Mouse (Mus musculus): Measurements from ENCODE around the gene Pp2d1. TPM values are rescaled to one million over a fixed set of nuclear protein-coding genes. Genes with fewer than 3 reads are reported as not detected.
"Not testable (repeated sequence)": the region's sequence is repeated elsewhere in the genome, so short reads cannot be mapped to it uniquely, and the experiment has no call there.

Gene Pp2d1
- 0.31 and 0.48 TPM in 2 replicates for total RNA-seq (2012; rRNA removed)

DNA sequence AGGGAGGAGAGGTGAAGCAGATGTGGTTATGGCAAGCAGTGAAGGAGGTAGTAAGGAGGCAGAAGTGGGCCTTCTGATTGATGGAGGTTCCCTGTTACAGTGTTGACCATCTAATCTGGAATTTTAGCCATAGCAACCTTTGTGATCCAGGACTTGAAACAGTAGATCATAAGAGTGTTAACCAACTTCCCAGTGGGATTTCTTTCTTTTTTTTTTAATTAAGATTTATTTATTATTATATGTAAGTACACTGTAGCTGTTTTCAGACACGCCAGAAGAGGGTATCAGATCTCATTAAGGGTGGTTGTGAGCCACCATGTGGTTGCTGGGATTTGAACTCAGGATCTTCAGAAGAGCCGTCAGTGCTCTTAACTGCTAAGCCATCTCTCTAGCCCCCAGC, at the start of gene Pp2d1:
Gene Pp2d1 (minus strand): TSS at position 101 of the 400 bp plus-strand sequence.
- not testable (repeated sequence) for H3K4me3 ChIP-seq (ENCODE audit: insufficient read depth in 1 of 2, low read depth in 1 of 2, low read length in 2 of 2, poor library complexity in 1 of 2, severe bottlenecking in 1 of 2); H3K36me3 ChIP-seq (ENCODE audit: control insufficient read depth, insufficient read depth, low read length, poor library complexity, severe bottlenecking); H3K4me1 ChIP-seq (ENCODE audit: control insufficient read depth in 2 of 2, insufficient read depth in 2 of 2, low read length in 2 of 2, poor library complexity in 1 of 2); H3K27ac ChIP-seq (ENCODE audit: insufficient read depth, low read depth, low read length, poor library complexity, severe bottlenecking); H3K9me3 ChIP-seq (ENCODE audit: control insufficient read depth, insufficient read depth, low read depth, low read length); H3K9ac ChIP-seq (ENCODE audit: insufficient read depth, low read depth, low read length, poor library complexity, severe bottlenecking); DNase-seq (ENCODE audit: low read depth, low spot score)
- in situ Hi-C loops (cut with MboI; ENCODE audit: low sequenced_read_pairs in 2 of 2, unreplicated experiment in 2 of 2): loop anchor here in 1 of 2 experiments (25.0 kb wide), 1 partner anchor 298 kb away; the partner anchor contains the start of gene Sult1c2

DNA sequence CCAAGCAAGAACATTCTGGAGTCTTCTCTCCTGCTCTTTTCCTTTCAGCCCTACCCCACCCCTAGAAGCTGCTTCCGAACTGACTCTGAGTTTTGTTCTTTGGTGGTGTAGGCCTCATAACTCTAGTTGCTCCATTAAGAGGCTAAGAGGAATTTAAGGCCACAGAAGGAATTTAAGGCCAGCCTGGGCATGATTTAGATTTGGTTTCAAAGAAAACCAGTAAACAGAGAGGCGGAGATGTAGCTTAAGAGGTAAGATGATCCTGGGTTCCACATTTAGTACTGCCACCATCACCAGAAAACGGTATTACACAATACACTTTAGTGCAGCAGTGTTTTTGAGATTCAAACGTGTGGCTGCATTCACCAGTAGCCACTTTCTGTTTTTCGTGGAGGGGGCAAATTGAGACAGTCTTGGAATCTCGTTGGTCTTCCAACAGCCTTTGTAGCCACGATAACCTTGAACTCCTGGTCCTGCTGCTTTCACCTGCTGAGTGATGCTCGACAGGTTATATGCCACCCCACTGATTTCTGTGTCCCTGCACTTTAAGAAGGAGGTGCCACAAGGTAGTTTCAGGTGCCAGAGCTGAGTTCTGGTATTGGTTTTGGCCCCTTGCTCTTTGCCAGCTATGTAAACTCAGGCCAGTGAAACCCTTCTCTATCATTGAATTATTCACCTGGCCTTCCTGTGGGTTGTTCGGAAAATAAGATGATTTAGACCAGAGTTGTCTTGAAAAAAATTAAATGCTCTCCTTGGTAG, 49.0 kb upstream of the Pp2d1 start:
- Histone ChIP-seq H3K9ac (ENCODE audit: insufficient read depth, low read depth, low read length, poor library complexity, severe bottlenecking) (no peak overlapping the region; the same call in 1 of the 2 replicates), H3K4me1 (ENCODE audit: control insufficient read depth in 2 of 2, insufficient read depth in 2 of 2, low read length in 2 of 2, poor library complexity in 1 of 2) (peaks cover 18 to 22% of the 10 kb centered on the region in 2 experiments; a peak in 3 of 4 replicates), H3K27ac (ENCODE audit: insufficient read depth, low read depth, low read length, poor library complexity, severe bottlenecking) (no peak overlapping the region; the same call in 1 of the 2 replicates), H3K9me3 (ENCODE audit: control insufficient read depth, insufficient read depth, low read depth, low read length) (no peaks in the 10 kb centered on the region), H3K36me3 (ENCODE audit: control insufficient read depth, insufficient read depth, low read length, poor library complexity, severe bottlenecking) (no peaks in the 10 kb centered on the region), H3K4me3 (ENCODE audit: insufficient read depth in 1 of 2, low read depth in 1 of 2, low read length in 2 of 2, poor library complexity in 1 of 2, severe bottlenecking in 1 of 2) (no peak overlapping the region)
- DNase-seq (ENCODE audit: low read depth, low spot score): no peak
- in situ Hi-C loops (cut with MboI; ENCODE audit: low sequenced_read_pairs in 2 of 2, unreplicated experiment in 2 of 2): no loop called here
- TF ChIP-seq CHD2 (IDR thresholded peaks at IDR 0.05; ENCODE audit: low read depth, low read length) (no peak), ZNF384 (IDR thresholded peaks at IDR 0.05; ENCODE audit: low read depth, low read length) (no peak), ZC3H11A (IDR thresholded peaks at IDR 0.05; ENCODE audit: borderline replicate concordance, low read depth, low read length) (no peak), MAFK (IDR thresholded peaks at IDR 0.05; ENCODE audit: insufficient read depth, low read depth, low read length) (no peak), HCFC1 (IDR thresholded peaks at IDR 0.05; ENCODE audit: borderline replicate concordance, insufficient read depth, low read length) (no peak)

DNA sequence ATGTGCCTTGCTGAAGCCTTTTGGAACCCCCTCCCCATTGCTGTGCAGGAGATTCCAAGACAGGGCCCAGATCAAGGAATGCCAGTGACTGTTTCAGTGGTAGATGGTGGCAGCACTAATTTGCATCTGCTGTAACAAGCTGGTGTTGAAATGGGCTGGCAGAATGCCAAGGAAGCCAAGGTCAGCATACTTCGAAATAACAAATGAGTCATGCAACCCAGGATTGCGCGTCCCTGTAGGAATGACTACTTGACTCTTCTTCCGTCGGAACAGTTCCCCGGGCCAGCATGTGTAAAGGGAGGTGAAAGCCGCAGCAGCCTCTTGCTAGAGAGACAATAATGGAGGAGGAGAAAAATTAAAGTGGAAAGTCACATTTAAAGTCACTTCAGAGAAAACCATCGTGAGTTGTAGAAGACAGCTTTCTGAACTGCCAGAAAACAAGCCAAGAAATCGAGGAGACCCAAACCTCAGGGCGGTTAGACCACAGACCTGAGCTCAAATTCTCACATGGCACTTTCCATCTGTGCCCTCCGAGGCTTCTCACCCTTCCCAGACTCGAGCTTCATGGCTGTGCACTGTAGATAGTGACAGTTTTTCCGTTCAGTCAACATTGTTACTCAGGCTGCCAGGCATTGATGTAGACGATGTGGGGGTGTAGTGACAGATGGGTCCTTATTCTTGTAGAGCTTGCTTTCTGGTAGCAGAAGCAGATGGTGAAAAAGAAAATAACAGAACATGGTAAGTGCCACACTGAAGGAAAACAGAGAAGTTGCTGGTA, 48.0 kb upstream of the Pp2d1 start:
- DNase-seq (ENCODE audit: low read depth, low spot score): no peak
- TF ChIP-seq MAFK (IDR thresholded peaks at IDR 0.05; ENCODE audit: insufficient read depth, low read depth, low read length) (no peak), ZC3H11A (IDR thresholded peaks at IDR 0.05; ENCODE audit: borderline replicate concordance, low read depth, low read length) (no peak), CHD2 (IDR thresholded peaks at IDR 0.05; ENCODE audit: low read depth, low read length) (no peak), ZNF384 (IDR thresholded peaks at IDR 0.05; ENCODE audit: low read depth, low read length) (no peak), HCFC1 (IDR thresholded peaks at IDR 0.05; ENCODE audit: borderline replicate concordance, insufficient read depth, low read length) (no peak)
- Histone ChIP-seq H3K4me3 (ENCODE audit: insufficient read depth in 1 of 2, low read depth in 1 of 2, low read length in 2 of 2, poor library complexity in 1 of 2, severe bottlenecking in 1 of 2) (peak overlapping the region in 1 of 2 experiments; percentile 8; a peak in 1 of 4 replicates), H3K9ac (ENCODE audit: insufficient read depth, low read depth, low read length, poor library complexity, severe bottlenecking) (0 out of 2 replicates have a peak overlapping the region, but pooled peaks have one; percentile 15), H3K4me1 (ENCODE audit: control insufficient read depth in 2 of 2, insufficient read depth in 2 of 2, low read length in 2 of 2, poor library complexity in 1 of 2) (peaks cover 22 to 24% of the 10 kb centered on the region in 2 experiments; a peak in 3 of 4 replicates), H3K9me3 (ENCODE audit: control insufficient read depth, insufficient read depth, low read depth, low read length) (no peaks in the 10 kb centered on the region), H3K27ac (ENCODE audit: insufficient read depth, low read depth, low read length, poor library complexity, severe bottlenecking) (no peak overlapping the region; the same call in 1 of the 2 replicates), H3K36me3 (ENCODE audit: control insufficient read depth, insufficient read depth, low read length, poor library complexity, severe bottlenecking) (no peaks in the 10 kb centered on the region)
- in situ Hi-C loops (cut with MboI; ENCODE audit: low sequenced_read_pairs in 2 of 2, unreplicated experiment in 2 of 2): no loop called here

DNA sequence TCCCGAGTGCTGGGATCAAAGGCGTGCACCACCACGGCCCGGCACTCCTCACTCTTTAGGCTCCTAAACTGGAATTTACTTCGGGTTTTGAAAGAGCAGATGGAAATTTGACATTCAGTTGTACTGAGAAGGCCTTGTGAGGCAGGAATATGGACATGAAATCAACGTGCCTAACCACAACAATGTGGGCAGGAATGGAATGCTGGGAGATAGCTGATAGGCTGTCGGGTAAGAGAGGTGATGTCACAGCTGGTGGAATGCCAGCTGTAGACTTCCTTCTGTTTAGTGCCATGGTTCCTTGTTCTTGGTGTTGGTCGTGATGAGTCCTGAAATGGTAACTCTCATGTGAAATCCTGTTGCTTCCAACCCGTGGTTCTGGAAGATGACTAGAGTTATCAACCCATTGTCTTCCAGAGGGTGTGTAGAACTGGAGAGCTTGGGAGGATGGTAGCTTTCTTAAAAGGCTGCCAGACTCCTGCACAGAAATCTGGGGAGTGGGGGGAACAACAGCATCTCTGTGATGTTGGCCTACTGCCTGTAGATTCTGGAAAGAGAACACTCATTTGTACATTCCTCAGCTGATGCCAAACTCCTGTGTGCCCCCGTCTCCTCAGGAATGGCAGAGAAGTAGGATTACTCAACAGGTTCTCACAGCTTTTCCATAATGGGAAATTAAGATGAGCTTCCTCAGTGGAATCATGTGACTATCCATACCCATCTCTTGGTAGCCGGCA, 44.8 kb upstream of the Pp2d1 start:
- no peak overlapping the region; the same call in 1 of the 2 replicates for H3K27ac ChIP-seq (ENCODE audit: insufficient read depth, low read depth, low read length, poor library complexity, severe bottlenecking)

More for the DNA sequence above, 44.8 kb upstream of the Pp2d1 start:
- Histone ChIP-seq H3K4me3 (ENCODE audit: insufficient read depth in 1 of 2, low read depth in 1 of 2, low read length in 2 of 2, poor library complexity in 1 of 2, severe bottlenecking in 1 of 2) (no peak overlapping the region), H3K4me1 (ENCODE audit: control insufficient read depth in 2 of 2, insufficient read depth in 2 of 2, low read length in 2 of 2, poor library complexity in 1 of 2) (peaks cover 22 to 26% of the 10 kb centered on the region in 2 experiments; a peak in 3 of 4 replicates), H3K36me3 (ENCODE audit: control insufficient read depth, insufficient read depth, low read length, poor library complexity, severe bottlenecking) (no peaks in the 10 kb centered on the region), H3K9me3 (ENCODE audit: control insufficient read depth, insufficient read depth, low read depth, low read length) (no peaks in the 10 kb centered on the region), H3K9ac (ENCODE audit: insufficient read depth, low read depth, low read length, poor library complexity, severe bottlenecking) (no peak overlapping the region)
- DNase-seq (ENCODE audit: low read depth, low spot score): no peak
- no peak for TF ChIP-seq CHD2 (IDR thresholded peaks at IDR 0.05; ENCODE audit: low read depth, low read length)
- TF ChIP-seq MAFK (IDR thresholded peaks at IDR 0.05; ENCODE audit: insufficient read depth, low read depth, low read length): no peak
- no peak for TF ChIP-seq ZC3H11A (IDR thresholded peaks at IDR 0.05; ENCODE audit: borderline replicate concordance, low read depth, low read length)
- no peak for TF ChIP-seq ZNF384 (IDR thresholded peaks at IDR 0.05; ENCODE audit: low read depth, low read length)
- no peak for TF ChIP-seq HCFC1 (IDR thresholded peaks at IDR 0.05; ENCODE audit: borderline replicate concordance, insufficient read depth, low read length)
- in situ Hi-C loops (cut with MboI; ENCODE audit: low sequenced_read_pairs in 2 of 2, unreplicated experiment in 2 of 2): no loop called here

Data from ES-E14 (cell line).